Mouse (Mus musculus): ENCODE data around the gene Cbfa2t3.
A peak's percentile ranks its signal among the peaks of the same experiment; 100 is the strongest.

The Cbfa2t3 gene

GRCm38 (mm10) chr8:122610612-122611277, 88.2 kb downstream of the Cbfa2t3 start:
- no peak for DNase-seq (ENCODE audit: low spot score in 2 of 2)

GRCm38 (mm10) chr8:122610209-122610608, 88.7 kb downstream of the Cbfa2t3 start:
- DNase-seq (ENCODE audit: low spot score in 2 of 2): no peak

- no peak for DNase-seq (ENCODE audit: low spot score in 2 of 2)
Measured at GRCm38 (mm10) chr8:122606810-122607209, 92.1 kb downstream of the Cbfa2t3 start.

DNA sequence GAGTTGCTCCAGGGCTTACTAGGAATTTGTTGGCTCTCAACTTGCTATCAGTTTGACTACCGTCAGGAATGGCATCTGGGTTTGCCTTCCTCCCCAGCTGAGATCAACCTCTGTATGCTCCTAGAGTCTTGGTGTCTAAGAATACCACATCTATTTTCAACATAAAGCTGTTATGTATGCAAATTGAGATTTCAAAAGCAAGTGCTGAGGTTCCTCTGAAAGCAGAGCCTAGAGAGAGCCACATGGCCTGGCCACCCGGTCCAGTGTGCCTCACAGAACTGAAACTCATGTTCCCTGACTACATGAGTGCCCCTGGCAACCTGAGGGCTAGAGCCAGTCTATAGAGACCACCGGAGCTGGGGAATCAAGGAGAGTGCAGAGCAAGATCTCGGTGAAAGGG, 93.5 kb downstream of the Cbfa2t3 start:
- no peak for DNase-seq (ENCODE audit: low spot score in 2 of 2)

DNA sequence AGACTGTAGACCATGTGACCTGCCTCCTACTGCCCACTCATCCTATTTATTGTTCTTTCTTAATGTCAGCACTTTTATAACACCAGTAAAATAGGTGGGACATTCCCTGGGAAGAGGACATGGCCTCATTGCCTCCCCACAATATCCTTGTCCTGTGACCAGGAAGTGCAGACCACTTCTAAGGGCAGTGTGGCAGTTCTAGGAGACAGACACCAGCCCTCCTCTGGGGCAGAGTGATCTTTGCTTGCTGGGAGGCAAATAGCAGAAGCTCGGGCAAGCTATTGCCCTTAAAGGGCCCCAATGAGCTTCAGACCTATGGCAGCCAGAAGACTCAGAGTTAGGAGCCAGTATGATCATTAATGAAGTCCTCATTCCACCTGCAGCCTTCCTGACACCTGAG, 94.3 kb downstream of the Cbfa2t3 start:
- DNase-seq (ENCODE audit: low spot score in 2 of 2): no peak

DNA sequence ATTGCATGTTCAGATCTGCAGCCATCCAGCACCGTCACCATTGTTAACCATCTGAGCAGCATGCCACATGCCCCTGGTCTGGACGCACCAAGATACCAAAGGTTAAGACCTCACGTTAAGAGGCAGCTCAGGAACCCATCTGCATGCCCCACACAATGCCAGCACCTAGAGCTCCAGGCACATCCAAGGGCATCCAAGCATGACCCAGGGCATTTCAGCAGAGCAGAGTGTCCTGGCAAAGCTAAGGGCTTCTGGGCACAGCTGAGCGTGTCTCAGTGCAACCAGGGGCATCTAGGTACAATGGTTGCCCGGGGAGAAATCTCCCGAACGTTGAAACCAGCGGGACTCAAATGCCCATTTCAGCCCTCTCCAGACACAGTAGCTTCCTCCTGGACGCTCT, 98.2 kb downstream of the Cbfa2t3 start:
- DNase-seq (ENCODE audit: low spot score in 2 of 2): no peak

DNA sequence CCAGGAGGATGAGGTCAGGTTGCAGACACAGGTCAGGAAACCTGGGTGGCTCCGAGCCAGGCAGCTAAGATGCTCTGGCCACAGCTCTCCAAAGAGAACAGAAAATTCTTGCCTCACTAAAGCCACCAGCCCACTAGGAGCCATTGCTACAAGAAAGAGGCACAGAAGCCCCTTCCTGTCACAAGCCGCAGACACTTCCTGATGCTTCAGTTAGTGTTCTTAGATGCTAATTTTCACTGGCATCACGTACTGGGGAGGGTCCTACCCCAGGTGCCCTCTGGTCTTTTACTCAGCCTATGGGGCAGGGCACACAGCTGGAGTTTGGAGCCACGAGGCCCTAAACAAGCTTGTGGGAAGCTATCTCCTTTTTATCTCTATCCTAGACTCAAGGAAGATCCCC, 102.9 kb downstream of the Cbfa2t3 start:
- no peak for DNase-seq (ENCODE audit: low spot score in 2 of 2)

DNA sequence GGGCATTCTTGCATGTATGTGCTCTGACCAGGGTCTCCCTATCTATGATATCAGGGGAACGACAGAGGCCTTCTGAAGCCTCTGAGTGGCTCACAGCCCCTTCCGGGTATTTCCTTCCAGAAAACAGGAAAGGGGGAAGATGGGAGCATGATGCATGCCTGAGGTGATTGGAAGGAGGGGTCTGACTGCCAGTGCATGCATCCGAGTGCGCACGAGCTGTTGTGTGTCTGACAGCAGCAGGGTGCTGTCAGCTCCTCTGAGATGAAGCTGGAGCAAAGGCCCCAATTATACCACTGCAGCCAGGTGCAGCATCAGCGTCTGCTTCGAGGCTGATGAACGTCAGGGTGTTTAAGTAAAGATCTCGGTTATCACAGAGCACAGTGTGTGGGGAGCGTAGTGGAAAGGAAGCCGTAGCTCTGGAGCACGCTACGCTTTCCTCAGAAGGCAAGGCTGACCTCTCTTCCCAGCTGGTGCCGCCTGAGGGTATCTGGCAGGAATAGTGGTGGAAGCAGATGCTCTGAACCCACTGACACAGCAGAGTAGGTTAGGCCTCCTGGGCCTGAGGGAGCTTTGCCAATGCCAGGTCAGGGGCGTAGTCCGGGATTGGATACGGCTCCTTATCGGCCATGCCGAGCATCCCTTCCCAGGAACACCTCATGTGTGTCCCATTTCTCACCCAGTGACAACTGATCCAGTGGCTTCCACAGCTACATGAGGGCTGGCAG, 105.0 kb downstream of the Cbfa2t3 start:
- DNase-seq (ENCODE audit: low spot score in 2 of 2): no peak

DNA sequence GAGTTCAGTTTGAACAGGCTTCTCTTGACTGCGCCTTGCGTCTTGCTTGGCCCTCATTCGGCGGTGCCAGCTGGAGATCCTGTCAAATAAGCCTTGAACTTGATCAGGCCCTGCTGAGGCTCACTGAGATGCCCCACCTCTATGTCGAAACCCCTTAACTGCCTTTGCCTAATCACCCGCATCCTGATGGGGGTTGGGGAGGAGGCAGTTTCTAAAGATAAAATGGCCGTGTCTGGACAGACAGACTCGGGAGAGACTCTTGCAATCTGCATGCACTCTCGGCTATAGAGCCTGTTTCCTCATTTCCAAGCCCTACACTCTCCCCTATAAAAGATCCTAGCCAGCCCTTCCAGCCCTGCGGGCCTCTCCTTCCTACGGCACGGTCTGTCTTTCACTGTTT, 105.7 kb downstream of the Cbfa2t3 start:
- no peak for DNase-seq (ENCODE audit: low spot score in 2 of 2)

GRCm38 (mm10) chr8:122586749-122587148, 112.2 kb downstream of the Cbfa2t3 start:
- DNase-seq (ENCODE audit: low spot score in 2 of 2): no peak

DNA sequence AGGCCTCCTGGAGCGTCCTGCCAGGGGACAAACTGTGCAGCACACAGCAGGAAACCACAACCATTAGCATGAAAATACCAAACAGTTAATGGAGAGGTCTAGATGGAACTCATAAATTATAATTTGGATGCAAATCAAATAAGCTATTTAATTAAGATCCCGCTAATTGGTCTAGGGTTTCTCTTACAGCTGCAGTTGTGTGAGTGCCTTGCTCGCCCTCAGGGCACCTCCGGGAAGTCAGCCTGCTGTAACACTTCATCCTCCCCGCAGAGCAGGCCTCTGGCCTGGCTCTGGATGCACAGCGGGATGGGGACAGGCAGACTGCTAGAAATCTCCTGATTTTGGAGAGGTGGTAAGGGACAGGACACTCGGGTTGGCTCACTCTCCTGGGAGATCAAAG, 112.7 kb downstream of the Cbfa2t3 start:
- no peak for DNase-seq (ENCODE audit: low spot score in 2 of 2)

DNA sequence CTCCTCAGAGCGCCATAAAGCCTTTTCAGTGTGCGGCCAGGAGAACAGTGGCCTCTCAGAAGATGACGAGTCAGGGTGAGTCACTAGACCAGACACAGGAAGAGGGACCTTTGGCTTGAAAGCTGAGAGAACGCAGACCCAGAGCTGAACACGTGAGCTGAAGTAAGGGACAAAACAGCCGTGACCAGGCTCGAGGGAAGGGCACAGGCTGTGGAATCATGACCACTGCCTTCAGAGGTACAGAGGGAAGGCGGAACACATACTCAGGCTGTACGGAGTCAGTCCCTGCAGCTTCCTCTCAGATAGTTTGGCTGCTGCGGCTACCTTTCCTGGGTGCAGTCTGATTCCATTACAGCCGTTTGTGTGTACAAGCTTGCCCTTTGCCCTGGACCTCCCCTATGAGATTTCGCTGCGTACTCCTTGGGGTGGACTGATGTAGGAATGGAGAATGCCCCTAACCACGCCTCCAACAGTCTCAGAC, 113.5 kb downstream of the Cbfa2t3 start:
- no peak for DNase-seq (ENCODE audit: low spot score in 2 of 2)

- DNase-seq (ENCODE audit: low spot score in 2 of 2): no peak
Measured at GRCm38 (mm10) chr8:122584981-122585380, 113.9 kb downstream of the Cbfa2t3 start.

DNA sequence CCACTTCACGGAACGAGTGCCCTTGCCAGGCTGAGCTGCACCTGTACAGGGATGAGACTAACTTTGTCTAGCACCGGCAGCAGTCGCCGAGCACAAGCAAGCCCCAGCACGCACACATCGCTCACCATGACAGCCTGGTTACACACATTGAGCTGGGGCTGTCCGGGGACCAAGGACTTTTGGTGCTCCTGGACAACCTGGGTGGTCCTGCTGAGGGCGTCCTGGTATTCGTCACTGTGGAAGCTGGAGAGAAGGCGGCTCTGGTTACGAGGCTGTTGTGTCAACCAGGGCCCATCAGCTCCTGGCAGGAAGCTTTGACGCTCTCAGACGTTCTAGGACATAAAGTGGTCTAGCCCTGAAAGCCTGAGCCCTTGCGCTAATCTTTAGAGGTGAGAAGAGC, 118.0 kb downstream of the Cbfa2t3 start:
- DNase-seq (ENCODE audit: low spot score in 2 of 2): no peak

DNA sequence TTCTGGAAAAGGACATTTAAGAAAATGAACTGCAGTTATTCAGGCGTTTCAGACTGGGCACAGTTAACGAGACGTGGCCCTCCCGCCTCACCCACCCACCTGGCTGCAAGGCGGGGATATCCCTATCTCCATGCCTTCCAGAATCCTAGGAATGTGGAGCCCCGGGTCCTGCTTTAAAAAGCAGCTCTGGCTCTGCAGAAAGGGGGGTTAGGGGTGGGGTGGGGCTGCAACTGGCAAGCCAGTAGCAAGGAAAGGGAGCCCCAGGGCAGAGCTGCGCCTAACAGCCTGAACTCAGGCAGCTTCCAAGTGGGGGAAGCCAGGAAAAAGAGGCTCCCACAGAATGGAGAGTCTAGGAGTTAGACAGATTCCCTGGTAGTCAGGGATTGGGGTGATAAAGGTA, 119.7 kb downstream of the Cbfa2t3 start:
- DNase-seq (ENCODE audit: low spot score in 2 of 2): no peak

GRCm38 (mm10) chr8:122577116-122577515, 121.8 kb downstream of the Cbfa2t3 start:
- no peak for DNase-seq (ENCODE audit: low spot score in 2 of 2)

GRCm38 (mm10) chr8:122576648-122577022, 122.3 kb downstream of the Cbfa2t3 start, which contains the start of gene Aprt:
Gene Aprt, minus strand, starts transcription at chr8:122576909.
- peak; percentile 91 to 96 for DNase-seq (ENCODE audit: low spot score in 2 of 2)

- DNase-seq (ENCODE audit: low spot score in 2 of 2): no peak
Measured at GRCm38 (mm10) chr8:122575735-122576647, 122.9 kb downstream of the Cbfa2t3 start.

DNA sequence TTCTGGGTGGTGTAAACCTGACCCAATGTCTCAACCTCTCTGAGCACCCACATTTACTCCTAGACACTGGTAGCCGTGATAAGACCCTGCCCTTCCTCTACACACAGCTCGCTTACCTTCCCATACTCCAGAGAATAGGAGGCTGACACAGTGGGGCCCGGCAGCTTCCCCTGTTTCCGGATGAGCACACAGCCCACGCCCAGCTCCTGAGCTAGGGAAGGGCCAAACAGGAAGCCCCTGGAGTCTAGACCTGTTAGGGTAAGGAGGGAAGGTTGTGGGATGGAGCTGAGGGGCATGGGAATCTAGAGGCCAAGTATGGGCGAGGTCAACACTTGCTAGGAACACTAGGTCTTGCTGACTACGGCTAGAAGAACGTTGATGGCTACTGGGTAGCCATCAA, 123.6 kb downstream of the Cbfa2t3 start:
- DNase-seq (ENCODE audit: low spot score in 2 of 2): no peak
